Mouse (Mus musculus) heart, adult 9 months (tissue): Measurements from ENCODE around the gene H2-Eb2.
"Not testable (repeated sequence)": the region's sequence is repeated elsewhere in the genome, so short reads cannot be mapped to it uniquely, and the experiment has no call there.

Source experiments
- DNase-seq, 2 experiments: peaks; one replicate each; pipeline ENCODE4 v3.0.0; 2022; ENCODE audit warnings: low spot score in 2 of 2

Gene H2-Eb2

DNA sequence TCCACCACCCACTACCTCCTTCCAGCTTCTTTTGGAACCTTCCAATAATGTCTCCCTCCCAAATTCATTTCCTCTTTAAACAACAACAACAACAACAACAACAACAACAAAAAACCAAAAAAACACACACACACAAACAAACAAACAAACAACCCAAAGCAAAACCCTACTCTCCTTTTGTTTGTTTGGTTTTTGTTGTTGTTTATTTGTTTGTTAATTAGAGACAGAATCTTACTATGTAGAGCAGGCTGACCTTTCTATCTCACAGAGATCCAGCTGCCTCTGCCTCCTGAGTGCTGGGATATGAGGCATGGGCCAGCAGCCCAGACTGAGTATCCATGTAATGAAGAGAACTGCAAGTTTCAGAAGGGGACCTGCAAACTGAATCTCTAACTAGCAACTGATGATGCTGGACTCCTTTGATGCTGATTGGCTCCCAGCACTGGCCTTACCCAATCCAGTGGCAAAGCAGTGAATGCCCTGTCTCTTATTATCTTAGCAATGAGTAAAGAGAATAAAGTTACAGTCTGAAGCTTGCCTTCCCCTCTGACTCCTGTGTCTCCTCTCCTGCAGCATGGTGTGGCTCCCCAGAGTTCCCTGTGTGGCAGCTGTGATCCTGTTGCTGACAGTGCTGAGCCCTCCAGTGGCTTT, 20.0 kb upstream of the H2-Eb2 start, which contains the start of gene H2-Eb1:
Gene H2-Eb1 (plus strand): TSS at position 488 of the 651 bp plus-strand sequence.
- peak; percentile 77 to 87 for DNase-seq

GRCm38 (mm10) chr17:34306407-34306806, 19.1 kb upstream of the H2-Eb2 start:
- no peak for DNase-seq

DNA sequence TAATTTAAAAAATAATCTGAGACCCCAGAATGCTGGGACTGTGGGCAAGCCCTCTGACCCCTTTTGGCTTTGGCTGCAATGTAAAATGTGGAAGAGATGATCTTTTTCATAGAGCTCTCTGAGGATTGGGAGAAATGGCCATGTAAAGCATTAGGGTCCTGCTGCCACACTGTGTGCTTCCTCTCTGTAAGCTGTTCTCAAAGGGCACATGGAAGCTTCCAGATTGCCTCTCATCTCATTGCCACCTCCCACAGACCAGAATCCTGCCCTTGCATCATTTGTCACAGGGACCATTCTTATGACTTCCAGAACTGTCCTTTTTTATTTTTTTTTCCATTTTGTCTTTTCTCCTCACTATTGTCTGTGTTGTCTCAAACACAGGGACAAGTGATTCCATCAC, 18.2 kb upstream of the H2-Eb2 start:
- no peak for DNase-seq

DNA sequence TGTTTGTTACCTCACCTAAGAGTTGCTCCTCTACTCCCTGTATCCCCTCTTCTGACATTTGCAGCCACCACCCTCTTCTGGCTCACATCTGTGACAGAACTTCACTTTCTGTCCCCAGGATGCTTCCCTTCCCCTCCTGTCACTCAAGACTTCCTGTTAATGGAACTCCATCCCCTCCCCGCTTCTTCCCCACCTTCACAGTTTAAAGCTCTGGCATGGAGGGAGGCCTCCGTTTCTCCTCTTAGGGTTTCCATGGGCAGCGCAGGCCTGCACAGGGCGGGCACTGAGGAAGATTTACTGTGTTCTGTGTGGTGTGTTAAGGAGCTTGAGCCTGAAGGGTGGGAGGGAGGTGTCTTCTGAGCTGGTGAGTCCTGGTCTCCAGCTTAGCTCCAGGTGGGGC, 17.3 kb upstream of the H2-Eb2 start:
- DNase-seq: no peak

- no peak for DNase-seq
Observed at GRCm38 (mm10) chr17:34309225-34309624, 16.2 kb upstream of the H2-Eb2 start.

DNA sequence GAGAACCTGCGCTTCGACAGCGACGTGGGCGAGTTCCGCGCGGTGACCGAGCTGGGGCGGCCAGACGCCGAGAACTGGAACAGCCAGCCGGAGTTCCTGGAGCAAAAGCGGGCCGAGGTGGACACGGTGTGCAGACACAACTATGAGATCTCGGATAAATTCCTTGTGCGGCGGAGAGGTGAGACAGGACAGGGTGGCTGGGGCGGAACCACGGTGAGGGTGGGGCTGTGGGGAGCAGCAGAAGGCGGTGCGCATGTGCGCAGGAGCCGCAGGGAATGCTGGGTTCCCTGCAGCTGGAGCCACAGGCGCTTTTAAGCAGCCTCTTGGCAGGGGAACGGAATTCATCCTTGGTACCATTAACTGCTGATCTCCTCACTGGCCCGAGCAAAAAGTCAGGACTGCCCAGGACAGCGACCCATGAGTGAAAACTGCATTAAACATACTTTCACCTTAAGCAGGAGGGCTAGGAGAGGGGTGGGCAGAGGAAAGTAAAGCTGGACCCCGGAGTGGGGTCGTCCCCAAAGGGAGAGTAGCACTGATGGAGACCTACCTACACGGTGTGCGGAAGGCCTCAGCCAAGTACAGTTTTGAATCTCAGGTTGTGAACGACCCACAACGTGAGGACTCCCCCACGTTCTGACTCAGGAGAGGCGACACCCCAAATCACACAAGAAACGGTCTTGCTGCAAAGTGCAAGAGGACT, 15.6 kb upstream of the H2-Eb2 start:
- DNase-seq: peak; percentile 57 to 64

DNA sequence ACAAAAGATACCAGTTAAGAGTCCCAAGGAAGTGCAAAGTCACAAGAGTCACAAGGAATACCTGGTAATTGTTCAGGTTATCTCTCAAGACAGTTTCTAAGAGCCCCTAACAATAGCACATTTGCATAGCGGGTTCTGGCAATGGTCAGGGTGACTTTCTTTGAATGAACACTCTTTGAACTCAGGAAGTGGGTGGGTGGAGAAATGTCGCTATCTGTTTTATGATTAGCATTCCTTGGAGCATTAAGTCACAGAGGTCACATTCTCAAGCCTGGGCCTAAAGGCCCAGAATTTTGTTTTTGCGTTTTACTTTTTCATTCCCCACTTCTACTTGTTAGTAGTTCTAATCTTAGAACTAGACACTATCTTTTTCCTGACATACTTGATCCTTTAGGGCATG, 14.9 kb upstream of the H2-Eb2 start:
- not testable (repeated sequence) for DNase-seq

DNA sequence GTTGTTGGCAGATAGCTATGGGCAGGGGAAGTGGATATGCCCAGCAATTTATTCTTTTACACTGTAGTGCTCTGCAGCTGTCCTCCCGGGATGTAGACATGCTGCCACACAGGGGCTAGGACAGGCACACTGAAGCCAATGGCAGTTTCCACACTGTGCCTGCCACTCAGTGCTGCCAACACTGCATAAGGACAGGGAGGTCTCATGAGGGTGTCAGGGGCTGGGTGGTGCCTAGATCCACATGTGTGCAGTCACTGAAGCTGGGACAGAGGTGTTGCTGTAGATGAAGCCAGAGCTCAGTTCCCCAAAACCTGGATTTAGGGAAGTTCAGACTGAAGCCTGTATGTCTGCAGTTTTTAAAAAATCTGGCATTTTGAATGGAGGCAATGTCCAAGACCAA, 13.3 kb upstream of the H2-Eb2 start:
- no peak for DNase-seq

DNA sequence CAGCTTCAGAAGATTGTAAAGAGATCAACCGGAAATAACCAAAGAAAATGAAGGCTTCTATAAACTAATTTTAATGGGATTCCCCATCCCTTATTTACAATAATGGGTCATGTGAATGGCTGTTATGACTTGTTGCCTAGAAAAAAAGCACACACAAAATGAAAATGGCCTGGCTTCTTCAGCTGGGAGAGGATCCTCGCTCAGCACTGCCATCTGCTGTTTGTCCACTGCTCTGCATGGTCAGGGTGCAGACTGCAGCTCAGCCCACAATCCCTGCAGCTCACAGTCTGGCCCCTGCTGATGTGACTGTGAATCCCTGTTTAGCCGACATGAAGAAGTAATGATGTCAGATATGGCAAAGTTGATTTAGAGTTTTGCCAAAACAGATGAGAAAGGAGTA, 12.1 kb upstream of the H2-Eb2 start:
- peak; percentile 47 to 59 for DNase-seq

DNA sequence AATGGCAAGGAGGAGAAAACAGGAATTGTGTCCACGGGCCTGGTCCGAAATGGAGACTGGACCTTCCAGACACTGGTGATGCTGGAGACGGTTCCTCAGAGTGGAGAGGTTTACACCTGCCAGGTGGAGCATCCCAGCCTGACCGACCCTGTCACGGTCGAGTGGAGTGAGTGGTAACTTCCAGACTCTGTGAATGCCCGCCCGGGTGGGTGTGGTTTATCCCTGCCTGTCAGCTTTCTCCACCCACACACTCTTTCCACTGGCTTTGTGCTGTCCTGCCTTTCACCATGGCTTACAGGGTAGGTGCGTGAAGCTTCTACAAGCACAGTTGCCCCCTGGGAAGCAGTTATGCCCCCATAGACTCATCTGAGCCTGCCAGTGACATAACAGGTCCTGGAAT, 11.2 kb upstream of the H2-Eb2 start:
- DNase-seq: no peak

DNA sequence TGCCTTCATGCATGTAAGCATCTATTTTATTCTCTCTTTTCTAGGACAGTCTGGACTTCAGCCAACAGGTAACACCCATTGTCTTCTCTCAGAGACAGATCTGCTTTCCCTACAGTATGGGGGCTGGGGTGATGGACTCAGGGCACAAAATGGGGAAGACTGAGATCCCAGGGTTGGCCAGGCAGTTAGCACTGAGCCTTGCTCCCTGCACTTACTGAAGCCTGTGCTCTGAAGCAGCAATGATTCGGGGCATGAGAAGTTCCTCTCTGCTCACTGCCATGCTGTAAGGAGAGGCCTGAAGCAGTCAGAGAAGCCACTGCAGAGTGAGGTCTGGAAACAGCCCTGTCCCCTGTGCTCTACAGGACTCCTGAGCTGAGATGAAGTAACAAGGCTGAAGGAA, 10.0 kb upstream of the H2-Eb2 start:
- DNase-seq: no peak

- no peak for DNase-seq
Observed at GRCm38 (mm10) chr17:34316697-34317096, 8.8 kb upstream of the H2-Eb2 start.

GRCm38 (mm10) chr17:34317275-34317674, 8.2 kb upstream of the H2-Eb2 start:
- no peak for DNase-seq

DNA sequence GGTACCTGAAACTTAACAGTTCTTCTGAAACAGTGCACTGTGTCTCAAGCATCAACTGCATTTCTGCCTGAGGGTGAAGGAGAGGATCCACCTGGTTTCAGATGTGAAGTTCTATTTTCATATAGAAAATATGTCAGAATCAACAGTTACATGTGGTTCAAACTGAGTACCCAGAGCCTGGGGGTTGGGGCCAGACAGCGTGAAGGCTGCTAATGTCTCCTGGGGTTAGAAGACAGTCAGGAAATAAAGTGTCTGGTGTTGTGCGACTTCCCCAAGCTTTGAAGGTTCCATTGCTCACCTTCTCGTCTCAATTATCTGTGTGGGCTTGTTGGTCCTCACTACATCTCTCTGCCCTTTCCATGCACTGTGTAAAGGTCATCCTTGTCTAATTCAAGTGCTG, 908 bp downstream of the H2-Eb2 start:
- DNase-seq: no peak

- no peak for DNase-seq
Observed at GRCm38 (mm10) chr17:34329807-34330206, 4.3 kb downstream of the H2-Eb2 start.

GRCm38 (mm10) chr17:34331200-34331599, 5.7 kb downstream of the H2-Eb2 start:
- no peak for DNase-seq

DNA sequence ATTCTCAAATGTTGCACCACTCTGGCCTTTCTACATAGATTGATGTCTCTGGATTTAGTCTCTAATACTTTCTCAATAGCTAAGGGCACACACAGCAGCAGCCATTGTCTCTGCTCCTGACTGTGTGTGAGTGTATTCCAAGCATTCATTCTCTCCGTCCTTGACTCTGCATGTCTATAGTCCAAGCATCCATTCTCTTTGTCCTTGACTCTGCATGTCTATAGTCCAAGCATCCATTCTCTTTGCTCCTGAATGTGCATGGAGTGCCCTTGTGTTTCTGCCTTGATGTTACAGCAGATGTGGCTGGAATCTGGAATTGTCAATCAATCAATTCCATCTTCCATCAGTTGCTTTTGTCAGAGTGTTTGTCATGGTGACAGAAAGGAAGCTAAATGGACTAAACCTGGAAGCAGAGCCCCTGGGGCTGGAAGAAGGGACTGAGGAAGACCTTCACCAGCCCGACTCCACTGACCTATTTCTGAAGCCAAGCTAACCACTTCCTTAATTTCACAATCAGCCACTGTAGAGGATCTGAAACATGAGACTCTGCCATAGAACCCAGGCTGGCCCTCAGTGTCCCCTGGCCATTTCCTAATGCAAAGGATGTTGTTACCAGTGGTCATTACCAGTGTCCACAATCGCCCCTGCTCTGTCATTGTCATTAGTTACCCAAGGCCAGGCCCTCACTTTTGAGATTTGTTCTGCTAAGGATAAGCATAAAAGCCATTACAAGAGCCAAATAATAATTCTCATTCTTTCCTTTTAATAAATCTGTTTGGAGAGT, 15.3 kb downstream of the H2-Eb2 start:
- DNase-seq: peak; percentile 8 to 36

DNA sequence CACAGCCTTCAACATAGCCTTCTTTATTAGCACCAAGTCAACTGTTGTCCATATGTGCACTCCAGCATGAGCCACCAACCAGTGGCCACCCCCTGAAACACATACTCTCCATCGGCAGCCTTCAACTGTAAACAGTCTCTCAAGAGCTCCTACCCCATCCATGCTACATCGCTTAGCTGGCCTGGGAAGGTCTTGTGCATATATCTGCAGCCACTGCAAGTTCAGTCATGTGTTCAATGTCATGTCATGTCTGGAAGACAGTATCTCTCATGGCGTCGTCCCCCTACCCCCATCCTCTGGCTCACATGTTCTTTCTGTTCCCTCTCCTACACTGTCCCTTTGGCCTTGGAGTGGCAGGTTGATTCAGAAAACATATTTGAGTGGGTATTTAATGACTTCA, 19.4 kb downstream of the H2-Eb2 start:
- DNase-seq: no peak

- no peak for DNase-seq
Observed at GRCm38 (mm10) chr17:34345486-34345885, 20.0 kb downstream of the H2-Eb2 start.

- DNase-seq: no peak
Observed at GRCm38 (mm10) chr17:34346041-34346440, 20.6 kb downstream of the H2-Eb2 start.

- DNase-seq: peak; percentile 68 to 72
Observed at GRCm38 (mm10) chr17:34347606-34348308, 22.3 kb downstream of the H2-Eb2 start.

DNA sequence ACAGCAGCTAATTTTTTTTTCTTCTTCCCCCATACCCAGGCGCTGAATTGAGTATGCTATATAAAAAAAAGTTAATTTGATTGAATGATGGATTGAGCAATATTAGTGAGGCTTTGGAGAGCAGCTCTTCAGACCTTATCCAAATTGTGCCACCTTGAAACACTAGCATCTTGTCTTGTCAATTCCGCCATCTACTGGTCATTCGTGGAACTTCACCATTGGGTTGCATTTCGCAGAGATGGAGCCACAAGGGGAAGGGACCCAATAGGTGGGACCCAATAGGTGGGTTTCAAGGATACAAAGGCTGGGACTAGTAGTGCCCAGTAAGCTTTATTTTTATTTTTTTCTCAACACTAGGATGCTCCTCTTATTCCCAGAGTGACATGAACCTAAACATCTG, 24.0 kb downstream of the H2-Eb2 start:
- peak; percentile 30 to 63 for DNase-seq
